Mouse (Mus musculus): Measurements from ENCODE around the gene Neurod2. TPM values are rescaled to one million over a fixed set of nuclear protein-coding genes. Genes with fewer than 3 reads are reported as not detected.

The Neurod2 gene
- polyA plus RNA-seq, 1 experiment from 2014 or later, result 0.05 TPM

GRCm38 (mm10) chr11:98364410-98364809, 35.0 kb upstream of the Neurod2 start:
- no peak overlapping the region for H3K4me3 ChIP-seq
- H3K27me3 ChIP-seq (ENCODE audit: low read depth, poor library complexity, severe bottlenecking), result no peaks in the 10 kb centered on the region
- peaks cover 11% of the 10 kb centered on the region; the same call in 1 of the 2 replicates for H3K36me3 ChIP-seq
- DNase-seq (ENCODE audit: low spot score), result no peak
- H3K4me1 ChIP-seq, result peaks cover 41% of the 10 kb centered on the region
- no peaks in the 10 kb centered on the region for H3K9me3 ChIP-seq (replicated peaks)
- 97% methylated on average over 5 of the region's 5 CpGs for WGBS
- no peak overlapping the region for H3K27ac ChIP-seq (replicated peaks)

- no peak overlapping the region for H3K4me3 ChIP-seq
- no peak for DNase-seq (ENCODE audit: low spot score)
- WGBS, result 82% methylated on average over 5 of the region's 5 CpGs
- H3K27ac ChIP-seq (replicated peaks), result no peak overlapping the region
- H3K27me3 ChIP-seq (ENCODE audit: low read depth, poor library complexity, severe bottlenecking), result no peaks in the 10 kb centered on the region
- H3K36me3 ChIP-seq, result peaks cover 11% of the 10 kb centered on the region; the same call in 1 of the 2 replicates
- H3K4me1 ChIP-seq, result peaks cover 42% of the 10 kb centered on the region
- H3K9me3 ChIP-seq (replicated peaks), result no peaks in the 10 kb centered on the region
These were observed 34.4 kb upstream of the Neurod2 start for GRCm38 (mm10) chr11:98363817-98364216.

GRCm38 (mm10) chr11:98360866-98361521, 31.5 kb upstream of the Neurod2 start:
- Histone ChIP-seq H3K36me3 (peaks cover 5% of the 10 kb centered on the region; the same call in 1 of the 2 replicates), H3K4me1 (peaks cover 60% of the 10 kb centered on the region), H3K27me3 (ENCODE audit: low read depth, poor library complexity, severe bottlenecking) (peaks cover 16% of the 10 kb centered on the region), H3K4me3 (peak overlapping the region; percentile 36), H3K27ac (replicated peaks) (peak overlapping the region; percentile 79), H3K9me3 (replicated peaks) (no peaks in the 10 kb centered on the region)
- peak; percentile 45 for DNase-seq (ENCODE audit: low spot score)
- 41% methylated on average over 9 of the region's 9 CpGs for WGBS

GRCm38 (mm10) chr11:98358161-98359083, 29.0 kb upstream of the Neurod2 start, which contains the start of gene Stard3:
TSS of gene Stard3 (plus strand) at chr11:98358368.
- peak; percentile 92 for DNase-seq (ENCODE audit: low spot score)
- H3K4me1 ChIP-seq, result peaks cover 71% of the 10 kb centered on the region
- H3K4me3 ChIP-seq, result peak within 1 kb of the TSS; percentile 87
- peak within 1 kb of the TSS; percentile 92 for H3K27ac ChIP-seq (replicated peaks)
- H3K9me3 ChIP-seq (replicated peaks), result no peaks in the 10 kb centered on the region
- under 1% methylated on average over 59 of the region's 60 CpGs for WGBS
- peaks cover 38% of the 10 kb centered on the region for H3K27me3 ChIP-seq (ENCODE audit: low read depth, poor library complexity, severe bottlenecking)
- H3K36me3 ChIP-seq, result no peaks in the 10 kb centered on the region

GRCm38 (mm10) chr11:98357396-98358160, 28.1 kb upstream of the Neurod2 start:
- WGBS, result 13% methylated on average over 13 of the region's 13 CpGs
- H3K9me3 ChIP-seq (replicated peaks), result no peaks in the 10 kb centered on the region
- H3K4me1 ChIP-seq, result peaks cover 66% of the 10 kb centered on the region
- no peaks in the 10 kb centered on the region for H3K36me3 ChIP-seq
- H3K27ac ChIP-seq (replicated peaks), result peak overlapping the region; percentile 92
- H3K27me3 ChIP-seq (ENCODE audit: low read depth, poor library complexity, severe bottlenecking), result peaks cover 46% of the 10 kb centered on the region
- DNase-seq (ENCODE audit: low spot score), result no peak
- peak overlapping the region; percentile 87 for H3K4me3 ChIP-seq

- Histone ChIP-seq H3K36me3 (no peaks in the 10 kb centered on the region), H3K4me1 (peaks cover 58% of the 10 kb centered on the region), H3K4me3 (peak overlapping the region; percentile 87), H3K27ac (replicated peaks) (peak overlapping the region; percentile 92), H3K27me3 (ENCODE audit: low read depth, poor library complexity, severe bottlenecking) (peaks cover 54% of the 10 kb centered on the region), H3K9me3 (replicated peaks) (no peaks in the 10 kb centered on the region)
- 78% methylated on average over 7 of the region's 7 CpGs for WGBS
- DNase-seq (ENCODE audit: low spot score), result no peak
These were observed 27.4 kb upstream of the Neurod2 start for GRCm38 (mm10) chr11:98356625-98357394.

GRCm38 (mm10) chr11:98355732-98356299, 26.4 kb upstream of the Neurod2 start:
- Histone ChIP-seq H3K27me3 (ENCODE audit: low read depth, poor library complexity, severe bottlenecking) (peaks cover 64% of the 10 kb centered on the region), H3K9me3 (replicated peaks) (no peaks in the 10 kb centered on the region), H3K36me3 (no peaks in the 10 kb centered on the region), H3K4me1 (peaks cover 48% of the 10 kb centered on the region), H3K4me3 (no peak overlapping the region), H3K27ac (replicated peaks) (no peak overlapping the region)
- WGBS, result 13% methylated on average over 6 of the region's 6 CpGs
- peak; percentile 62 for DNase-seq (ENCODE audit: low spot score)

- Histone ChIP-seq H3K36me3 (no peaks in the 10 kb centered on the region), H3K27me3 (ENCODE audit: low read depth, poor library complexity, severe bottlenecking) (peaks cover 78% of the 10 kb centered on the region), H3K4me3 (no peak overlapping the region), H3K9me3 (replicated peaks) (no peaks in the 10 kb centered on the region), H3K4me1 (peaks cover 36% of the 10 kb centered on the region), H3K27ac (replicated peaks) (no peak overlapping the region)
- WGBS, result 62% methylated on average over 14 of the region's 14 CpGs
- no peak for DNase-seq (ENCODE audit: low spot score)
These were observed 25.0 kb upstream of the Neurod2 start for GRCm38 (mm10) chr11:98354445-98354844.

GRCm38 (mm10) chr11:98353651-98354211, 24.3 kb upstream of the Neurod2 start:
- H3K4me3 ChIP-seq, result no peak overlapping the region
- H3K27me3 ChIP-seq (ENCODE audit: low read depth, poor library complexity, severe bottlenecking), result peaks cover 85% of the 10 kb centered on the region
- no peaks in the 10 kb centered on the region for H3K36me3 ChIP-seq
- H3K9me3 ChIP-seq (replicated peaks), result no peaks in the 10 kb centered on the region
- no peak overlapping the region for H3K27ac ChIP-seq (replicated peaks)
- 47% methylated on average over 8 of the region's 8 CpGs for WGBS
- H3K4me1 ChIP-seq, result peaks cover 36% of the 10 kb centered on the region
- no peak for DNase-seq (ENCODE audit: low spot score)

GRCm38 (mm10) chr11:98352272-98352990, 23.0 kb upstream of the Neurod2 start:
- DNase-seq (ENCODE audit: low spot score), result no peak
- 78% methylated on average over 18 of the region's 18 CpGs for WGBS

GRCm38 (mm10) chr11:98349308-98349707, 19.9 kb upstream of the Neurod2 start:
- peak; percentile 17 for DNase-seq (ENCODE audit: low spot score)

More at GRCm38 (mm10) chr11:98352272-98352990, 23.0 kb upstream of the Neurod2 start:
- peaks cover 42% of the 10 kb centered on the region for H3K4me1 ChIP-seq
- no peaks in the 10 kb centered on the region for H3K36me3 ChIP-seq
- no peaks in the 10 kb centered on the region for H3K9me3 ChIP-seq (replicated peaks)
- no peak overlapping the region for H3K4me3 ChIP-seq
- no peak overlapping the region for H3K27ac ChIP-seq (replicated peaks)
- H3K27me3 ChIP-seq (ENCODE audit: low read depth, poor library complexity, severe bottlenecking), result peaks cover 96% of the 10 kb centered on the region

More at GRCm38 (mm10) chr11:98349308-98349707, 19.9 kb upstream of the Neurod2 start:
- H3K27me3 ChIP-seq (ENCODE audit: low read depth, poor library complexity, severe bottlenecking), result peaks cover 100% of the 10 kb centered on the region
- no peaks in the 10 kb centered on the region for H3K36me3 ChIP-seq
- H3K9me3 ChIP-seq (replicated peaks), result no peaks in the 10 kb centered on the region
- peak overlapping the region; percentile 59; the same call in 1 of the 2 replicates for H3K27ac ChIP-seq (replicated peaks)
- WGBS, result 3% methylated on average over 9 of the region's 9 CpGs
- H3K4me3 ChIP-seq, result peak overlapping the region; percentile 68
- H3K4me1 ChIP-seq, result peaks cover 46% of the 10 kb centered on the region

All from midbrain, embryonic 10.5 days (tissue).